9 mouse cellular contexts compared by ENCODE assay signal in the genomic region with DNA sequence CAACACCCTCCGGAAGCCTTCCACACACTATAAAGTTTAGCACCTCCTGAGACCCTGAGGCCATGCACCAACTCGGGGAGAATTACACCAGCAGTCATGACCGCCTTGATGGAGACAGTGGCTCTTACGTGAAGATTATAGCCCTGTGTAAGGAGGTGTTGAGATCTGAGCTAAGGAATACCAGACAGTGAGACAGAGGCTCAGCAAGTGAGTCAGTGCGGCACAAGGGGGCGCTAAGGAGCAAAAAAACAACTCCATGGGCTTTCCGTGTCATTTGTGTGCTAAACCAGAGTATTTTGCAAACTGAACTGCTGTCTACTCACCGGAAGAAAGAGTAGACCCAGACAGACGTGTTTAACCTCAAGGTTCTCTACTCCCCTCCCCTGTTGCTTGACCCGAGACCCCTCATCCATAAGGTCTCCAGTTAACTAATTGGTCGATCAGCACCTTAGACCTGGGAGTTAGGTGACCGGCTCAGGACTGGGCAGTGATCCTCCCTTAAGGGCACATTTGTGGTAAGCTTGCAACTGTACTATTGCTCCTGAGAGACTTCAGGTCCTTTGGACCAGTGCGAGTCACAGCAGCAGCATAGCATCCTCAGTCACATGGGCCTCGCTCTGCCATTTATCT. TPM values are rescaled to one million over a fixed set of nuclear protein-coding genes. Genes with fewer than 3 reads are reported as not detected.
DNase-seq lines count a peak whose midpoint lies in the region; ATAC-seq lines count a peak whose summit lies in the region.
"Had no signal": no experiment of that assay in that cellular context is flagged by ENCODE, and none has a peak within 500 bp of the region (broad histone marks: within the 10 kb centered on the region; RNA-seq: fewer than 3 reads in every experiment).

No protein-coding gene starts in this region.

- H3K36me3 ChIP-seq in embryonic facial prominence, embryonic 10.5 days (replicated peaks): no peaks in the 10 kb centered on the region
- H3K36me3 ChIP-seq in midbrain, embryonic 13.5 days: no peaks in the 10 kb centered on the region
- H3K36me3 ChIP-seq in splenic B cell, adult 2 months (ENCODE audit: control insufficient read depth, insufficient read depth, low read length, poor library complexity, severe bottlenecking): no peaks in the 10 kb centered on the region
- H3K36me3 ChIP-seq: limb, embryonic 15.5 days had no signal

- 46% methylated on average over 14 of the region's 14 CpGs for WGBS in embryonic facial prominence, embryonic 10.5 days
- WGBS in midbrain, embryonic 13.5 days: 45% methylated on average over 14 of the region's 14 CpGs

- no peak overlapping the region for H3K4me2 ChIP-seq in midbrain, embryonic 13.5 days (replicated peaks)
- H3K4me2 ChIP-seq: limb, embryonic 15.5 days had no signal

- peak; percentile 48 to 93 for DNase-seq in heart, adult 18-20 months
- DNase-seq in heart, postnatal 25 days (ENCODE audit: low spot score): no peak
- peak; percentile 81 to 88 for DNase-seq in adrenal gland, postnatal 36 days
- DNase-seq in embryonic facial prominence, embryonic 10.5 days (ENCODE audit: low spot score): peak; percentile 79
- peak; percentile 87 for DNase-seq in heart, postnatal 4 days
- peak; percentile 74 to 82 for DNase-seq in left cerebral cortex, postnatal 14 days (ENCODE audit: low spot score in 2 of 2)
- DNase-seq in splenic B cell, adult 2 months (ENCODE audit: low read depth, low spot score): peak; percentile 89

- H3K27ac ChIP-seq in embryonic facial prominence, embryonic 10.5 days (replicated peaks): no peak overlapping the region
- no peak overlapping the region for H3K27ac ChIP-seq in midbrain, embryonic 13.5 days
- H3K27ac ChIP-seq: limb, embryonic 15.5 days had no signal

- intact Hi-C loops in heart, postnatal 25 days (cut with DNase I): loop anchor here (1.0 kb wide), 2 partner anchors 111 to 115 kb away; no protein-coding TSS in a partner anchor
- intact Hi-C loops in left cerebral cortex, postnatal 14 days (cut with DNase I): loop anchor here (1.0 kb wide), 1 partner anchor 111 kb away; no protein-coding TSS in a partner anchor

- H3K9ac ChIP-seq in midbrain, embryonic 13.5 days (replicated peaks): no peak overlapping the region
- H3K9ac ChIP-seq: limb, embryonic 15.5 days had no signal

- H3K4me1 ChIP-seq in embryonic facial prominence, embryonic 10.5 days: peaks cover 17% of the 10 kb centered on the region
- peaks cover 18% of the 10 kb centered on the region for H3K4me1 ChIP-seq in midbrain, embryonic 13.5 days (replicated peaks)

- no peak overlapping the region for H3K4me3 ChIP-seq in embryonic facial prominence, embryonic 10.5 days
- no peak overlapping the region for H3K4me3 ChIP-seq in midbrain, embryonic 13.5 days (replicated peaks)
- H3K4me3 ChIP-seq: limb, embryonic 15.5 days had no signal

- no peaks in the 10 kb centered on the region for H3K9me3 ChIP-seq in embryonic facial prominence, embryonic 10.5 days
- no peaks in the 10 kb centered on the region for H3K9me3 ChIP-seq in midbrain, embryonic 13.5 days
- H3K9me3 ChIP-seq: limb, embryonic 15.5 days had no signal

- peaks cover 21% of the 10 kb centered on the region; the same call in 1 of the 2 replicates for H3K27me3 ChIP-seq in embryonic facial prominence, embryonic 10.5 days (replicated peaks; ENCODE audit: low read depth, poor library complexity, severe bottlenecking)
- no peaks in the 10 kb centered on the region for H3K27me3 ChIP-seq in midbrain, embryonic 13.5 days
- no peaks in the 10 kb centered on the region for H3K27me3 ChIP-seq in splenic B cell, adult 2 months (ENCODE audit: control insufficient read depth, insufficient read depth, low read length, poor library complexity, severe bottlenecking)
- H3K27me3 ChIP-seq: limb, embryonic 15.5 days had no signal

- peak; percentile 71 for ATAC-seq in midbrain, embryonic 13.5 days

RNA-seq across cellular contexts. Expression of gene Azin2, which starts 8.9 kb away (rescaled TPM):
- total RNA-seq in heart, adult 18-20 months (2021): 1 to 10 TPM; 2.3 to 3.5 TPM
- 1 to 10 TPM; 2.1 to 3.2 TPM for total RNA-seq in heart, postnatal 25 days (2021)
- total RNA-seq in adrenal gland, postnatal 36 days (2021): 10 to 100 TPM; 51.6 to 70.4 TPM
- polyA plus RNA-seq in embryonic facial prominence, embryonic 10.5 days (2016; fragmentation: Nextera tagmentation; extraction: Ambion mirVana): 11.4 and 12.1 TPM in 2 replicates
- total RNA-seq in heart, postnatal 4 days (2021): 1 to 10 TPM; 7.7 to 8.7 TPM
- 10 to 100 TPM; 42.1 to 43.5 TPM for total RNA-seq in left cerebral cortex, postnatal 14 days (2021)
- polyA plus RNA-seq in midbrain, embryonic 13.5 days (2015; fragmentation: Nextera tagmentation; extraction: Ambion mirVana): 17.4 and 21.3 TPM in 2 replicates

RNA-seq across cellular contexts. Expression of gene Ak2, which starts 20.6 kb away (rescaled TPM):
- 10 to 100 TPM; 75.7 to 78.3 TPM for total RNA-seq in heart, adult 18-20 months (2021)
- total RNA-seq in heart, postnatal 25 days (2021): 10 to 100 TPM; 72.9 to 73.9 TPM
- 100 to 1,000 TPM; 131 to 134 TPM for total RNA-seq in adrenal gland, postnatal 36 days (2021)
- 219 and 224 TPM in 2 replicates for polyA plus RNA-seq in embryonic facial prominence, embryonic 10.5 days (2016; fragmentation: Nextera tagmentation; extraction: Ambion mirVana)
- total RNA-seq in heart, postnatal 4 days (2021): 100 to 1,000 TPM; 104 to 105 TPM
- total RNA-seq in left cerebral cortex, postnatal 14 days (2021): 10 to 100 TPM; 24.3 to 29.6 TPM
- polyA plus RNA-seq in midbrain, embryonic 13.5 days (2015; fragmentation: Nextera tagmentation; extraction: Ambion mirVana): 102 and 108 TPM in 2 replicates

Comparison
In these comparisons a context has a peak if more than half of its experiments do, and no peak if none do; other contexts are left out.
1. RNA of gene Azin2, which starts 8.9 kb away (total RNA-seq): 51.6 to 70.4 TPM in adrenal gland, postnatal 36 days and 42.1 to 43.5 TPM in left cerebral cortex, postnatal 14 days; 7.7 to 8.7 TPM in heart, postnatal 4 days, 2.3 to 3.5 TPM in heart, adult 18-20 months and 2.1 to 3.2 TPM in heart, postnatal 25 days; every median in the first group is over 4 times any median in the second.